Mouse (Mus musculus) left cerebral cortex, adult 2 months (tissue): ENCODE results near the gene Nbeal2. TPM values are rescaled to one million over a fixed set of nuclear protein-coding genes. Genes with fewer than 3 reads are reported as not detected.
"Not testable (repeated sequence)": the region's sequence is repeated elsewhere in the genome, so short reads cannot be mapped to it uniquely, and the experiment has no call there.

Experiments
- DNase-seq, 2 experiments: peaks; one replicate each; pipeline ENCODE4 v3.0.0; 2021 to 2022; ENCODE audit warnings: low spot score in 2 of 2, mixed read lengths in 1 of 2; ENCODE audit errors: extremely low spot score in 1 of 2
- H3K27ac ChIP-seq: fragments of 200-600 bp; 2 replicates; pipeline ENCODE4 v1.8.1; 2022
- H3K4me3 ChIP-seq: fragments of 200-600 bp; 2 replicates; pipeline ENCODE4 v1.8.1; 2022
- CTCF ChIP-seq: fragments of 200-600 bp; IDR thresholded peaks from 2 replicates; pipeline ENCODE4 v1.8.1; 2022; ENCODE audit warnings: antibody characterized with exemption, mild to moderate bottlenecking, moderate library complexity
- intact Hi-C: fragments of 180-260 bp; cut with DNase I; formaldehyde crosslinking; loops from one replicate; pipeline ENCODE4 v1.15.1; 2025
- total RNA-seq, 2 experiments: library from RNA; stranded (reverse); gene quantifications; 2 replicates each; pipeline ENCODE4 v1.2.3; 2021

The Nbeal2 gene
- total RNA-seq, 2 experiments from 2014 or later, result 12.6 to 14.4 TPM

GRCm38 (mm10) chr9:110685591-110685990 lies 31.6 kb upstream of the Nbeal2 start:
- DNase-seq, result no peak
- peak overlapping the region; percentile 83 for H3K27ac ChIP-seq
- no peak for TF ChIP-seq CTCF
- intact Hi-C loops, result loop anchor here (2.0 kb wide), 1 partner anchor 29 kb away; the partner anchor contains the start of gene Ccdc12
- no peak overlapping the region for H3K4me3 ChIP-seq

- Histone ChIP-seq H3K27ac (peak overlapping the region; percentile 83), H3K4me3 (no peak overlapping the region)
- no peak for DNase-seq
- intact Hi-C loops, result loop anchor here (2.0 kb wide), 1 partner anchor 28 kb away; the partner anchor contains the start of gene Ccdc12
- TF ChIP-seq CTCF, result no peak
These were observed 31.2 kb upstream of the Nbeal2 start for GRCm38 (mm10) chr9:110685187-110685586.

- TF ChIP-seq CTCF, result no peak
- intact Hi-C loops, result loop anchor here (2.0 kb wide), 1 partner anchor 27 kb away; the partner anchor contains the start of gene Ccdc12
- H3K4me3 ChIP-seq, result no peak overlapping the region
- DNase-seq, result peak; percentile 56
- H3K27ac ChIP-seq, result peak overlapping the region; percentile 83
These were observed 30.3 kb upstream of the Nbeal2 start for GRCm38 (mm10) chr9:110684100-110684831.

GRCm38 (mm10) chr9:110683574-110684099 lies 29.7 kb upstream of the Nbeal2 start:
- Histone ChIP-seq H3K27ac (peak overlapping the region; percentile 83), H3K4me3 (no peak overlapping the region)
- DNase-seq, result no peak
- no peak for TF ChIP-seq CTCF
- intact Hi-C loops, result loop anchor here (2.0 kb wide), 1 partner anchor 27 kb away; the partner anchor contains the start of gene Ccdc12

GRCm38 (mm10) chr9:110682697-110683096 lies 28.7 kb upstream of the Nbeal2 start:
- intact Hi-C loops, DNase-seq, H3K27ac ChIP-seq, H3K4me3 ChIP-seq: not testable (repeated sequence)

GRCm38 (mm10) chr9:110682255-110682654 lies 28.3 kb upstream of the Nbeal2 start:
- DNase-seq, result no peak
- H3K4me3 ChIP-seq, result no peak overlapping the region
- peak overlapping the region; percentile 67 for H3K27ac ChIP-seq
- intact Hi-C loops, result no loop called here
- TF ChIP-seq CTCF, result no peak

GRCm38 (mm10) chr9:110681817-110682216 lies 27.9 kb upstream of the Nbeal2 start:
- TF ChIP-seq CTCF, result no peak
- no peak overlapping the region for H3K4me3 ChIP-seq
- no peak for DNase-seq
- intact Hi-C loops, result no loop called here
- peak overlapping the region; percentile 67 for H3K27ac ChIP-seq

GRCm38 (mm10) chr9:110680736-110681507 lies 27.0 kb upstream of the Nbeal2 start:
- Histone ChIP-seq H3K4me3 (no peak overlapping the region), H3K27ac (peak overlapping the region; percentile 67)
- intact Hi-C loops, result no loop called here
- DNase-seq, result no peak
- TF ChIP-seq CTCF, result no peak

GRCm38 (mm10) chr9:110678886-110679285 lies 24.9 kb upstream of the Nbeal2 start:
- Histone ChIP-seq H3K4me3 (no peak overlapping the region), H3K27ac (no peak overlapping the region; the same call in 1 of the 2 replicates)
- TF ChIP-seq CTCF, result no peak
- no peak for DNase-seq
- intact Hi-C loops, result no loop called here

GRCm38 (mm10) chr9:110676492-110676911 lies 22.5 kb upstream of the Nbeal2 start:
- H3K4me3 ChIP-seq, result no peak overlapping the region
- TF ChIP-seq CTCF, result no peak
- intact Hi-C loops, result no loop called here
- H3K27ac ChIP-seq, result no peak overlapping the region
- no peak for DNase-seq

GRCm38 (mm10) chr9:110673107-110673752 lies 19.3 kb upstream of the Nbeal2 start:
- H3K4me3 ChIP-seq, result no peak overlapping the region
- no peak for TF ChIP-seq CTCF
- no peak for DNase-seq
- peak overlapping the region; percentile 42 for H3K27ac ChIP-seq
- intact Hi-C loops, result loop anchor here (5.0 kb wide), 1 partner anchor 34 kb away; no protein-coding TSS in a partner anchor
